Mouse (Mus musculus): ENCODE measurements around the gene Lrrc74a. TPM values are rescaled to one million over a fixed set of nuclear protein-coding genes. Genes with fewer than 3 reads are reported as not detected.
A peak's percentile ranks its signal among the peaks of the same experiment; 100 is the strongest.

The Lrrc74a gene
- polyA plus RNA-seq, 1 experiment, result 76.4 TPM

DNA sequence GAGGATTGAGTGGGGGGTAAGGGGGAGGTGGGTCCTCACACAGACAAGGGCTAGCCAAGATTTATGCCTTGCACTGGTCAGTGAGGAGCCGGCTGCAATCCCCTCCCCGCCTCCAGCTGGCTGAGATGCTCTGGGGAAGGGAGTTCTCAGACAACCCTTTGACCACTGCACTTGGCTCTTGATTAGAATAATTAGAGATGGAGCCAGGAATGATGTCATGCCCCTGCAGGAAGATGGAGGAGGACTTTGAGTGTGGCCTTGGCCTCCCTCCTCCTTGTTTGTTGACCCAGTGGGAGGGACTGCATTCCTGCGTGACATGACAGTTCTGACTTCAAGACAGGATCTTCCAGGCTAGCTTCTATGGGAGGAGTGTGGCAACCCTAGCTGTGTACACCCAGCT is 59.7 kb downstream of the Lrrc74a start:
- peaks cover 5% of the 10 kb centered on the region for H3K4me1 ChIP-seq (ENCODE audit: control insufficient read depth, insufficient read depth, low read length)
- H3K4me3 ChIP-seq (ENCODE audit: control insufficient read depth, low read depth, low read length), result no peak overlapping the region
- TF ChIP-seq POLR2A (IDR thresholded peaks at IDR 0.05; ENCODE audit: control insufficient read depth, low read depth, low read length), result no peak
- no peak for TF ChIP-seq CTCF (IDR thresholded peaks at IDR 0.05; ENCODE audit: control insufficient read depth, insufficient read depth, insufficient replicate concordance, low read depth, low read length)
- 0 out of 2 replicates have a peak overlapping the region, but pooled peaks have one; percentile 19 for H3K27ac ChIP-seq (ENCODE audit: control insufficient read depth, insufficient read depth, low read depth, low read length)
- H3K27me3 ChIP-seq (ENCODE audit: control insufficient read depth, insufficient read depth, low read length), result no peaks in the 10 kb centered on the region
- H3K36me3 ChIP-seq (ENCODE audit: control insufficient read depth, insufficient read depth, low read length), result no peaks in the 10 kb centered on the region

GRCm38 (mm10) chr12:86794331-86794730 is 60.2 kb downstream of the Lrrc74a start:
- Histone ChIP-seq H3K27me3 (ENCODE audit: control insufficient read depth, insufficient read depth, low read length) (no peaks in the 10 kb centered on the region), H3K36me3 (ENCODE audit: control insufficient read depth, insufficient read depth, low read length) (no peaks in the 10 kb centered on the region), H3K27ac (ENCODE audit: control insufficient read depth, insufficient read depth, low read depth, low read length) (0 out of 2 replicates have a peak overlapping the region, but pooled peaks have one; percentile 19), H3K4me3 (ENCODE audit: control insufficient read depth, low read depth, low read length) (no peak overlapping the region), H3K4me1 (ENCODE audit: control insufficient read depth, insufficient read depth, low read length) (peaks cover 7% of the 10 kb centered on the region)
- TF ChIP-seq CTCF (IDR thresholded peaks at IDR 0.05; ENCODE audit: control insufficient read depth, insufficient read depth, insufficient replicate concordance, low read depth, low read length) (no peak), POLR2A (IDR thresholded peaks at IDR 0.05; ENCODE audit: control insufficient read depth, low read depth, low read length) (no peak)

DNA sequence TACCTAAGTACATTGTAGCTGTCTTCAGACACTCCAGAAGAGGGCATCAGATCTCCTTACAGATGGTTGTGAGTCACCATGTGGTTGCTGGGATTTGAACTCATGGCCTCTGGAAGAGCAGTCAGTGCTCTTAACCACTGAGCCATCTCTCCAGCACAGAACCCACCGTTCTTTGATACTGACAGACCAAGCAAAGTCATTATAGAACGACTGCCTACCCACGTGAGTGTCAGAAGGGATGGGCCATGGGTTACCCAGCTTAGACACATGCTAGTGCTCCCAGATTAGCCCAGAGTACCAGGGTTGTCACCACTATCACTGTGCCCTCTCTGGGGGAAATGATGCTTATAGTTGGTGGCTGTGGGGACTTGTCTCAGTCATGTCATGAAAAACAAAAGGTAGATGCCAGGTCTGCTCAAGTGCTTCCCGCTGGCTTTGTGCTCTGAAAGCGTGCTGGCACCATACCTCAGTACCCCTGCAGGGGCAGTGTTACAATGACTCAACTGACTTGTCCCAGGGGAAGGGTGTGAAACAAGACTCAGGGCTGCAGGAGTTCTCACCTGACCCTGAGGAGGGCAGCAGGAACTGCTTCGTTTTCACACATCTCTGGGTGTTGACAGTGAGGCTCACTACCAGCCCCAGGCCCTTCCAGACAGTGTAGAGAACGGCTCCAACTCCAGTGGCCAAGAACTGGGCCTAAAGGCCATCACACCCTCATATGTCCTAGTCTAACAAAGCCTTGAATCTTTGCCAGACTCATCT is 61.1 kb downstream of the Lrrc74a start:
- peaks cover 8% of the 10 kb centered on the region for H3K4me1 ChIP-seq (ENCODE audit: control insufficient read depth, insufficient read depth, low read length)
- H3K4me3 ChIP-seq (ENCODE audit: control insufficient read depth, low read depth, low read length), result no peak overlapping the region
- TF ChIP-seq POLR2A (IDR thresholded peaks at IDR 0.05; ENCODE audit: control insufficient read depth, low read depth, low read length) (no peak), CTCF (IDR thresholded peaks at IDR 0.05; ENCODE audit: control insufficient read depth, insufficient read depth, insufficient replicate concordance, low read depth, low read length) (no peak)
- H3K36me3 ChIP-seq (ENCODE audit: control insufficient read depth, insufficient read depth, low read length), result no peaks in the 10 kb centered on the region
- no peaks in the 10 kb centered on the region for H3K27me3 ChIP-seq (ENCODE audit: control insufficient read depth, insufficient read depth, low read length)
- no peak overlapping the region for H3K27ac ChIP-seq (ENCODE audit: control insufficient read depth, insufficient read depth, low read depth, low read length)

DNA sequence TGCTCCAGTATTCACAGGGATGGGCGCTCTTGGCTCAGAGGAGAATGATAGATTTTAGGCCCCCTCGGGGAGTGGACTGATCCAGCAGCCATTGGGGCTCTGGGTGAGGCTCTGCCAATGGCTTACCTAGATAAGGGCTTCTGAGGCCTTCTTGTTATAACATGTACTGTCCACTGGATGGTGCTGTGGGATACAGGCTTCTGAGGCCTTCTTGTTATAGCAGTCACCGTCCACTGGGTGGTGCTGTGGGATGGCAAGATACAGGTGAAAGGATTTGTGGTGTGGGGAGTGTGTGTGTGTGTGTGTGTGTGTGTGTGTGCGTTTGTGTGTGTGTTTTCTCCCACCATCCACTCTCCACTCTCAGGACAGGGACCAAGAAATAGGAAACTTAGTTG is 61.7 kb downstream of the Lrrc74a start:
- Histone ChIP-seq H3K27me3 (ENCODE audit: control insufficient read depth, insufficient read depth, low read length) (no peaks in the 10 kb centered on the region), H3K36me3 (ENCODE audit: control insufficient read depth, insufficient read depth, low read length) (no peaks in the 10 kb centered on the region), H3K4me3 (ENCODE audit: control insufficient read depth, low read depth, low read length) (no peak overlapping the region), H3K4me1 (ENCODE audit: control insufficient read depth, insufficient read depth, low read length) (peaks cover 11% of the 10 kb centered on the region), H3K27ac (ENCODE audit: control insufficient read depth, insufficient read depth, low read depth, low read length) (no peak overlapping the region)
- TF ChIP-seq POLR2A (IDR thresholded peaks at IDR 0.05; ENCODE audit: control insufficient read depth, low read depth, low read length) (no peak), CTCF (IDR thresholded peaks at IDR 0.05; ENCODE audit: control insufficient read depth, insufficient read depth, insufficient replicate concordance, low read depth, low read length) (peak; percentile 98)

GRCm38 (mm10) chr12:86796351-86796750 is 62.2 kb downstream of the Lrrc74a start:
- no peaks in the 10 kb centered on the region for H3K27me3 ChIP-seq (ENCODE audit: control insufficient read depth, insufficient read depth, low read length)
- H3K36me3 ChIP-seq (ENCODE audit: control insufficient read depth, insufficient read depth, low read length), result no peaks in the 10 kb centered on the region
- H3K4me1 ChIP-seq (ENCODE audit: control insufficient read depth, insufficient read depth, low read length), result peaks cover 15% of the 10 kb centered on the region
- H3K4me3 ChIP-seq (ENCODE audit: control insufficient read depth, low read depth, low read length), result no peak overlapping the region
- TF ChIP-seq POLR2A (IDR thresholded peaks at IDR 0.05; ENCODE audit: control insufficient read depth, low read depth, low read length), result no peak
- TF ChIP-seq CTCF (IDR thresholded peaks at IDR 0.05; ENCODE audit: control insufficient read depth, insufficient read depth, insufficient replicate concordance, low read depth, low read length), result no peak
- H3K27ac ChIP-seq (ENCODE audit: control insufficient read depth, insufficient read depth, low read depth, low read length), result no peak overlapping the region

DNA sequence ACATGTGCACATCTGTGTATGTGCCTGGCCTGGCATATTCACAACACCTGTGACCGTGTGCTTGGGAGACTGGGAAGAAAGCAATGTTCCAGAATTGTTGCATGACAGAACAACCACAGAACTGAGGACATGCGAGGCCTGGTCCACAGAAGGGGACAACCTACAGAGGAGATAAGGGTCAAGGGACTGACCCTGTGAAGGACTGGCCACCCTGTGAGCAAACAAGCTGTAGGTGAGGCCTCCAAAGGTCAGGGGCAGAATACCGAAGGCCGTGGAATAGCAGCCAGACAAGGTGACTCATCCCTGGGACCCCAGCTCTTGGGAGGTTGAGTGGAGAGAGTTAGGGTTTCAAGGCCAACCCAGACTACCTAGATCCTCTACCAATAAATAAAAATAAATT is 63.6 kb downstream of the Lrrc74a start:
- Histone ChIP-seq H3K27ac (ENCODE audit: control insufficient read depth, insufficient read depth, low read depth, low read length) (no peak overlapping the region), H3K36me3 (ENCODE audit: control insufficient read depth, insufficient read depth, low read length) (no peaks in the 10 kb centered on the region), H3K4me3 (ENCODE audit: control insufficient read depth, low read depth, low read length) (no peak overlapping the region), H3K4me1 (ENCODE audit: control insufficient read depth, insufficient read depth, low read length) (peaks cover 25% of the 10 kb centered on the region), H3K27me3 (ENCODE audit: control insufficient read depth, insufficient read depth, low read length) (no peaks in the 10 kb centered on the region)
- TF ChIP-seq POLR2A (IDR thresholded peaks at IDR 0.05; ENCODE audit: control insufficient read depth, low read depth, low read length), result no peak

GRCm38 (mm10) chr12:86798773-86799540 is 64.8 kb downstream of the Lrrc74a start:
- Histone ChIP-seq H3K36me3 (ENCODE audit: control insufficient read depth, insufficient read depth, low read length) (no peaks in the 10 kb centered on the region), H3K27me3 (ENCODE audit: control insufficient read depth, insufficient read depth, low read length) (no peaks in the 10 kb centered on the region), H3K27ac (ENCODE audit: control insufficient read depth, insufficient read depth, low read depth, low read length) (no peak overlapping the region), H3K4me1 (ENCODE audit: control insufficient read depth, insufficient read depth, low read length) (peaks cover 25% of the 10 kb centered on the region), H3K4me3 (ENCODE audit: control insufficient read depth, low read depth, low read length) (no peak overlapping the region)
- TF ChIP-seq POLR2A (IDR thresholded peaks at IDR 0.05; ENCODE audit: control insufficient read depth, low read depth, low read length), result no peak
- peak; percentile 99 for TF ChIP-seq CTCF (IDR thresholded peaks at IDR 0.05; ENCODE audit: control insufficient read depth, insufficient read depth, insufficient replicate concordance, low read depth, low read length)
